Mouse (Mus musculus): ENCODE measurements at regions not wholly inside any gene's neighbourhood (a gene's known extent, or its start where the extent isn't known, plus 50 kb on each side); places are given as distances from the start of the nearest gene placed in this dataset.
"Not testable (repeated sequence)": the region's sequence is repeated elsewhere in the genome, so short reads cannot be mapped to it uniquely, and the experiment has no call there.

GRCm38 (mm10) chr13:18651658-18652057 is 65.4 kb upstream of the Vps41 start:
- DNase-seq (ENCODE audit: extremely low spot score, low read depth, low spot score): no peak

DNA sequence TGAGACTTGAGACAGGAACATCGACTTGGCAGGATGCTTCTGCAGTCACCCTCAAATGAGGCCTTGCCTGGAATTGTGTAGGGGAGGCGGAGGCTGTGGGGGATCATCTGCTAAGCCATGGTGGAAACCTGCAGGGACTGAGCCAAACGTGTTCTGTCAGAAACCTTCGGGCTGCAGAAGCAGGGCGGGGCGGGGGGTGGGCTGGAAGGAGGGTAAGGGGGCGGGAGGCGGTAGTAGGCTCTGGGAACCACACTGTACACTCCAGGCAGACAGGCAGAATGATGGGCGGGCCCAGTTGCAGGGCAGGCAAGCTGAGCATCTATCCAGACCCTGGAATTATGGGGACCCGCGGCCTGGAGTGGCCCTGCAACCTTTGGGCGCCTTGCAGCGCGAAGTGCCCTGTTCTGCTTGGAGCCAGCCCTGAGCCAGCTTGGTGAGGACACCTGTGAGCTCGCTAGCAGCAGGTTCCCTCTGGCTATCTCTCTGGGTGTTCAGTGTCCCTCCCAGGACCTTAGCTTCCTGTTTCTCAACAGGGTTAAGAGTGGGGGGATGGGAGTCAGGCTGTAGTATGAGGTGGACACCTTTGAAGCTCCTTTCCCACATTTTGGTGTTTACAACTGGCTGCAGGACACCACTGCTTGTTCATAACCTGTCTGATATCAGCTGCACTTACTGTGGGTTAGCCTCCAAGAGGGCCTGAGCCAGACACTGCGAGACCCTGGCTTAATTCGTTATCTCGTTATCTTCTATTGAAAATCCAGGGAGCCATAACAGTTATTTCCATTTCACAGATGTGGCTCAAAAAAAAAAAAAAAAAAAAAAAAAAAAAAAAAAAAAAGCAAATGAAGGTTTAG is 102.1 kb upstream of the Vps41 start:
- DNase-seq (ENCODE audit: extremely low spot score, low read depth, low spot score): no peak

- DNase-seq (ENCODE audit: extremely low spot score, low read depth, low spot score): no peak
Observed at GRCm38 (mm10) chr13:18580718-18581550, 136.2 kb upstream of the Vps41 start.

GRCm38 (mm10) chr13:18576016-18576415 is 141.1 kb upstream of the Vps41 start:
- DNase-seq (ENCODE audit: extremely low spot score, low read depth, low spot score): no peak

GRCm38 (mm10) chr13:18575599-18575998 is 141.5 kb upstream of the Vps41 start:
- DNase-seq (ENCODE audit: extremely low spot score, low read depth, low spot score): no peak

DNA sequence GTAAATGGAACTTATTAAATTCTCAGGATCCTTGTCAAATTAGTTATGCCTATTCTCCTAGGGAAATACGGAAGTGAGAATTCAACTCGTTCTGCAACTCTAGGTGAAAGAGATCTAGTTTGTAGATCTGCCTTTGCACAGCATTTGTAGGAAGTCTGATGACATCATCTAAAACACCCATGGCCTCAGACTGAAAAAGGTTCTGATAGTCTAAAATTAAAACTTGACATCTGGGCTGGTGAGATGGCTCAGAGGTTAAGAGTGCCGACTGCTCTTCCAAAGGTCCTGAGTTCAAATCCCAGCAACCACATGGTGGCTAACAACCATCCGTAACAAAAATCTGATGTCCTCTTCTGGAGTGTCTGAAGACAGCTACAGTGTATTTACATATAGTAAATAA is 144.5 kb upstream of the Pou6f2 start:
- DNase-seq (ENCODE audit: extremely low spot score, low read depth, low spot score): not testable (repeated sequence)

GRCm38 (mm10) chr13:18530509-18530908 is 133.0 kb upstream of the Pou6f2 start:
- DNase-seq (ENCODE audit: extremely low spot score, low read depth, low spot score): peak; percentile 14

DNA sequence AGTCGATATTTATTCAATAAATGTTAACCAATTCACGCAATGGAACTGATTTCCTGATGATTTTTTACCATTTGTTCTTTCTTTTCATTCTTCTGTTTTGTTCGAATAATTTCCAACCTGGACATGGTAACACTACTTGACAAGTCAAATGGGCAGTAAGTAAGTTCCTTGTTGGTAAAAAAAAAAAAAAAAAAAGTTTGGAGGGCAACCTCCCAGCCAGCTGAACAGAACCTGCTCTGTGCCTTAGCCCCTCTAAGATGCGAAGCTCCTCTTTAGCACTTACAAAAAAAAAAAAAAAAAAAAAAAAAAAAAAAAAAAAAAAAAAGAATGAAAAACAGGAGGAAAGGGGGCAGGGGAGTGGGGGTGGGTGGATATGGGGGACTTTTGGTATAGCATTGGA is 100.7 kb upstream of the Pou6f2 start:
- DNase-seq (ENCODE audit: extremely low spot score, low read depth, low spot score): no peak

- DNase-seq (ENCODE audit: extremely low spot score, low read depth, low spot score): no peak
Observed at GRCm38 (mm10) chr13:18497582-18498157, 100.2 kb upstream of the Pou6f2 start.

GRCm38 (mm10) chr13:18495021-18495811 is 97.7 kb upstream of the Pou6f2 start:
- DNase-seq (ENCODE audit: extremely low spot score, low read depth, low spot score): no peak

DNA sequence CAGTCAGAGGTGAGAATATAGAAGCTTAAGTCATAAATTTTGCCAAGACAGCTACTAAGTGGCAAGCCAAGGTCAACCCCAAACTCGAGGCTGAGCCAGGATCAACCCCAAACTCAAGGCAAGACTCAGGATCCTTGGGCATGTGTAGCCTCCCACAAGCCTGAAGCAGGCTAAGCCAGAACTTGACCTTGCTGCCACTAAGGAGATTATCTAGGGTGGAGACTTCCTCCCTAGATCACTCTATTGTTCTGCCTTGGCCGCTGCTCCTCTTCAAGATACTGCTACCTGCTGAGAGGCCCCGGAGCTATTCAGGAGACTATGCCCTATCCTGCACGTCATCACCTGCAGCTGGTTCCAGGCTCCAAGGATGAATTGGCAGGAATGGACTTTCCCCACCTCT is 88.3 kb upstream of the Pou6f2 start:
- DNase-seq (ENCODE audit: extremely low spot score, low read depth, low spot score): not testable (repeated sequence)

DNA sequence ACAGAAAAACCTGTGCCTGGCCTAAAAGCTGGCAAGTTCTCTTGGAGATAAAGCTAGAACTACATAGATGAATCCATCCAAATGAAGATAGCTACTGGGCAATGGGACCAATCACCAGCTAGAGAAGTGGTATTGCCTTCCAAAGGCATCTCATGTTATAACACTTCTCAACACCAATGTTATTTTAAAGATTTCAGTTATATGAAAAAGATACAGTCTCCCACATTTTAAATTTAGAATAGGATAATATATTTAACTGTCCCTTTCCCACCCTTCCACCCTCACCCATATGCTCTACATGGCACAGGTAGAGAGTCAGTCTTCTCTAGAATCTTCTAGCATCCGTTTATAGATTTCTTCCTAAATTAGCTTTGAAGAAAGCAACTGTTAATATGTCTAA is 87.6 kb upstream of the Pou6f2 start:
- no peak for DNase-seq (ENCODE audit: extremely low spot score, low read depth, low spot score)

DNA sequence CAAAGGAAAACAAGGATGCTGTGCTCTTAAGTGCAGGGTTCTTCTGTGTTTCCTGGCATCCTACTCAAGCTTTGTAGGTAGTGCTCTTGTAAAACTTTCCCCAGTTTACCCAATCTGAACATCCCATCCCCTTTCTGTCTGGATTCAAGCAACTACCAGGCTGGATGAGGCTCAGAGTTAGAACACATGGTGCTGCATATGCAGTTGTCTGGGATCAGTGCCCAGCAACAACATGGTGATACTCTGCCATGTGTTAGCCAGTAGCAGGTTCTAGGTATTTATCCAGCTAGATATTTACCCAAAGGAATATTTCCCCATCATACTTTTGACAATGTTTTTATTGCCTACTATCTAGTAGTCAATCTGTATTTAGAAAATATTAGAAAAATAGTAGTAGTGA is 78.8 kb upstream of the Pou6f2 start:
- no peak for DNase-seq (ENCODE audit: extremely low spot score, low read depth, low spot score)

DNA sequence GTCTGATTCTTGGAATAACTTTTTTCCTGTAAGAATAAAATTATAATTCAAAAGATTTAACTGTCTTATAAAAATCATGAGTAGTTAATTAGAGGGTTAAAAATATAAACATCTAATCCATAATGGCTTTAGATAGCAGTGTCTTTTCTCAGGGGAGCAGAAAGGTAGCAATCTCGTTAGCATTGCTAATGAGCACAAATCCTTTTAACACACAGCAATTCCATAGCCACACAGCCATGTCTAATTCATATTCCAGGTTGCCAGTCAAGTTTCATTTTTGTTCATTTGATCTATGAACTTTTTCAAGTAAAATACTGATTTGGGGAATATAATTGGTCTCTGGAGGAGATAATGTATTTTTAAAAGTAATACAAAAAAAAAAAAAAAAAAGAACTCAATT is 74.0 kb upstream of the Pou6f2 start:
- no peak for DNase-seq (ENCODE audit: extremely low spot score, low read depth, low spot score)

GRCm38 (mm10) chr13:18465921-18466320 is 68.4 kb upstream of the Pou6f2 start:
- no peak for DNase-seq (ENCODE audit: extremely low spot score, low read depth, low spot score)

- DNase-seq (ENCODE audit: extremely low spot score, low read depth, low spot score): no peak
Observed at GRCm38 (mm10) chr13:18462221-18462620, 64.7 kb upstream of the Pou6f2 start.

GRCm38 (mm10) chr13:18457337-18458236 is 60.1 kb upstream of the Pou6f2 start:
- DNase-seq (ENCODE audit: extremely low spot score, low read depth, low spot score): peak; percentile 16
